Mouse (Mus musculus) C2C12 (cell line): ENCODE measurements around the gene Zswim4.

ENCODE experiments used
- CTCF ChIP-seq: IDR thresholded peaks from one replicate; pipeline ENCODE4 v1.5.1; 2011; ENCODE audit not compliant: control insufficient read depth, insufficient read depth, insufficient read length
- FOSL1 ChIP-seq: IDR thresholded peaks from one replicate; pipeline ENCODE4 v1.8.0; 2011; ENCODE audit warnings: mild to moderate bottlenecking, low read length; ENCODE audit not compliant: poor library complexity, insufficient read depth, severe bottlenecking
- MAX ChIP-seq: IDR thresholded peaks from one replicate; pipeline ENCODE4 v1.6.1; 2011; ENCODE audit warnings: mild to moderate bottlenecking, control low read depth
- MYOG ChIP-seq: IDR thresholded peaks from one replicate; pipeline ENCODE4 v1.6.1; 2011; ENCODE audit not compliant: control insufficient read depth, insufficient read length; ENCODE audit errors: extremely low read depth
- USF1 ChIP-seq: IDR thresholded peaks from one replicate; pipeline ENCODE4 v1.6.1; 2011; ENCODE audit warnings: low read depth, mild to moderate bottlenecking, control low read depth, moderate library complexity

DNA sequence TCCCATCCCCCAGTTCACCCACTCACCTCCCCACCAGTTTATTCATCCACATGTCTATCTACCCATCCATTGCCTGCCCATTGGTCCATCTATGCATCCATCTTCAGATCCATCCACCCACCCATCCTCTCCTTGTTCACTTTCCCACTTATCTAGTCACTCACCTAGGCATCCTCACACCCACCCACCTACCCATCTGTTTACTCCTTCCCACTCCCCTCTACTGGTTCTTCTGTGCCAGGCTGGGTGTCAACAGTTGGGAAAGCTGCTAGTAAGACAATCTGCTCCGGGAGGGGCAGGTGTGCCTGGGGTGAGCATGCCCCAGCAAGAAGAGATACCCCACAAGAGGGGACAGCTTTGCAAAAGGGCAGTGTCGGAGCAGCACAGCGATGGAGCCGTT lies 24.2 kb upstream of the Zswim4 start:
- TF ChIP-seq CTCF = no peak
- no peak for TF ChIP-seq MAX
- no peak for TF ChIP-seq FOSL1
- no peak for TF ChIP-seq MYOG
- TF ChIP-seq USF1 = no peak
